Mouse (Mus musculus): ENCODE results near the gene Sv2c.
"Not testable (repeated sequence)": the region's sequence is repeated elsewhere in the genome, so short reads cannot be mapped to it uniquely, and the experiment has no call there.

Gene Sv2c

DNA sequence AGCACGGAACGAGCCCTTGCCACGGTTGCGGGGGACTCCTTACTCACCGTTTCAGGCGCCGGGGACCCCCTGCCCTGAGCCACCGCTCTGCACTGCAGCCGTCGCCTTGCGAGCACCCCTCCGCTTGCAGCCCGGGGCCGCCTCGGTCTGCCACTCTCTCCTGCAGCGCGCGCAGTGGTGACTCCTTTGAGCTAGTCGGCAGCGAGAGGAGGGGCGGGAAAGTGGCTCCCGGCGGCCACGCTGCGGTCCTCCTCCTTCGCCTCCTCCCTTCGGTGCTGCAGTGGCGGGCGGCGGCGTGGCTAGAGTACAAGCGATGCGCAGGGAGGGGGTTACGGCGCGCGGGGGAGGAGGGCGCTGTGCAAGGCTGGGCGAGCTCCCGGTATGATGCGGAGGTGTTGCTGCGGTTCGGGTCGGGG lies at the start of gene Sv2c:
TSS of gene Sv2c (minus strand) at position 177 of the 416 bp plus-strand sequence.
- DNase-seq = no peak

DNA sequence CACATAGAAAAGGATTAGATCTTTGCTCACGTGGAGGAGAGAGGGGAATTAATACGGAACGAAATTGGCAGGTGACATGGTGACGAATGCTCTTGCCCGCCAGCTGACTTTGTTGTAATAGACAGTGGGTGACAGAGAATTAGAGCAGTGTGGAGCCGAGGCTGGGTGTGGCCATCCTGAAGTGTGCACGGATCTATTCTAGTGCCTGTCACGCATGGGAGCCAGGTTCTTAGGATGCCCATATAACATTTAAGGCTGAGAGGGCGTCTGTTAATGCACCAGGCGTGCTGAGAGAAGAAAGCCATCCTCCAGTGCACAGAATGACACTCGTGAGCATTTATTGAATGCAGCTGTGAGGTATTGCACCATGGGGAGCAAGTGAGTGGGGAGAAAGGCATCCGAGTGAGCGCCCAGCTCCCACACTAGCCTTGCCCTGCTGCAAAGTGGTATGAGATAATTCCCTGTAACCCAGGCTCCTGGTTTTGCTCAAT lies 48.3 kb upstream of the Sv2c start:
- no peak for DNase-seq

DNA sequence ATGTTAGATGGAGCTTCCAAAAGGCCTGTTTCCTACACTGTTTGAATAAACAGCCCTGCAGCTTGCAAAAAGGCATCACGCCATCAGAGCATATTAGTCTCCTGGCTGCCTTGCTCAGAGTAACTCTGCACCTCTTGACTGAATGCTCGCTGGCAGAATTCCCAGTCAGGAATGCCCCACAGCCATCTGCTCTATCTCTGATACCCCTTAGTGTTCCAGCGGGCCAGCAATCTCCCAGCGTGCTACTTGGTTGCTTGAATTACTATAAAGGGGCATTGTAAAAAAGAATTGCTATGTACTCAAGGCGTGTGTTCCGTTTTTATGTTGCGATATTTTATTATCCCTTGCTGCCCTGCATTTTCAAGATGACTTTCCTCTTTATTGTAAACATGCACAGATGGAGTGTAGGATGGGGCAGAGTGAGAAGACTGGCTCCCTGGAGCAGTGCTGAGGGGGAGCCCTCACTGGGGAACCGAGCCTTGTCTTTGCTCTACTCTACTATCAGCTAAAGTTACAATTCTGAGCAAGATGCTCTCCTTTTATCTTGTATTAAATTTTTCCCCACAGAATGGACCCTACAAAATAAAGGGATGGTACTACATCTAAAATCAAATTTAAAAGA lies 43.3 kb upstream of the Sv2c start:
- no peak for DNase-seq

DNA sequence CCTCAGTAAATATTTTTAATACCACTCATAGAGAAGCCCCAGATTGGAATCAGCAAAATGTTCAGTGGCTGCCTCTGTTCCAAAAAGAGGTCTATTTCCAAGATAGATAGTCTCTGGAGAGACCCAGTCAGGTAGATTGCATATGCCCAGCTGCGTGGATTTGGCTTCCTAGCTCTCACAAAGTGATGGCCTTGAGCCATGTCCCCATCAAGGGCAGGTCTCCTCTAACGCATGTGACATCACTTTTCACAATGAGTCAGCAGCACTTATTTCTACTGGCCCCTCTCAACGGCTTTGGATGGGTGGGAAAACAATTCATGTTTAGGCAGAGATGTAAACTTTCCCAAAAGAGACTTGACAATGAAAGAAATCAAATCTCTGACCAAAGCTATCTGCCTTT lies 41.3 kb upstream of the Sv2c start:
- no peak for DNase-seq

DNA sequence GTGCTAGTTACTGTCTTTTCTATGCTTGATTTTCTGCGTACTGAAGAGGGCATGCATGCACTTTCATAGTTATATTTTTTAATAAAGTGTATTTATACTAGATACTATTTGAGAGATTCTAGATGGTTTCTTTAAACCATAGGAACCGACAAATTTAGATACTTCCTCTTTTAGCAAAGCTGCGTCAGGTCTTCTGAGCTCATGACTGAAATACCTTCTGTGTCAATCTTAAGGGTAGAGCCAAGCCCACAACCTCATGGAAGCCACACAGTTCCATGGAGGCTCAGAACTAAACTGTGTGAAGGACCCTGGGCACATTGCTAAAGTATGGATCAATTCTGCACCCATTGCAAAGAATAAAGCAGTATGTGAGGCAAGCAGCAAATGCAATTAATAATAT lies 39.9 kb upstream of the Sv2c start:
- no peak for DNase-seq

DNA sequence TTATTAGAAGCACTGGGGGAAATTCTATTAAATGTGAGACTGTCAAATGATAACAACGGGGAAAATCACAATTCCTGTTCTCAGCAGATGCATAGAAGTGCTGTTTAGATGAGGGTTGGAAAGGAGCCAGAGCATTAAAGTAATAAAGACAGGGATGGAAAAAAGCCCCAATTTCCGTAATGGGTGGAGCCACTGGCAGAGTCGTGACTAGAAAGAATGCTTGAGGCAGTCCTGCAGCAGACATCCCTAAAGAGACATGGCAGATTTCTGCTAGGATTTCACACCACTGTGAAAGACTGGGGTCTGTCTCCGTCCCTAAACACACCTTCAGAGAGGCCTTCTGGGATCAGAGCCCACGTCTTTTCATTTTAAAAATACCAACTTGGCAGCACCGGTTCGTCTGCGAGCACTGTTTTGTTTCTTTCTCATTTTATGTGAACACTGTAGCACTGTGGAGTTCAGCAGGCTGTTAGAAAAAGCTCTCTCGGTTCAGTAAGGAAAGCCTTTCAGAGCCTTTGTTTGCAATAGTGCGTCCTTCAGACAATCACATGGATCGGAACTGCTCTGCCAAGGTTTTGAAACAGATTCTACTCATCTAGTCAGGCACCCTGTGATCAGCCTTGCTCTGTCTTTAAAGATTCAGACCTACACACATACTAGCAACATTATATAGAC lies 36.8 kb upstream of the Sv2c start:
- DNase-seq = no peak

DNA sequence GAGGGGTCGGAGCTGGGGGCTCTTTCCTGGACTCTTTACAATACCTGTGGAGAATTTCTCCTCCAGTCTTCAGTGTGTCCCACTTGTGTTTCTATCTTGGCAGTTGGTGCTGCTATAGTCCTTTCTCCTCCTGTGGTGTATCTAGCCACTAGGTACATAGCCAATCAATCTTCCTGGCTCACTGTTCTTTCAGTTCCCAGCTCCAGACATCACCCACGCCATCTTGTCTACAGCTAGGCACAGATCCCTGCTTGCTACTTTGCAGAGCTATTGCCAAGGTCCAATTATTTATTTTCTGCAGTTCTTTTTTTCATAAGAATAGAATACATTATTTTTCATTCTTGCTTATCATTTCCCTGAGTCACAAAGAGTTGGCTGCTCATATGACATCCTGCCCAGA lies 34.2 kb upstream of the Sv2c start:
- no peak for DNase-seq

DNA sequence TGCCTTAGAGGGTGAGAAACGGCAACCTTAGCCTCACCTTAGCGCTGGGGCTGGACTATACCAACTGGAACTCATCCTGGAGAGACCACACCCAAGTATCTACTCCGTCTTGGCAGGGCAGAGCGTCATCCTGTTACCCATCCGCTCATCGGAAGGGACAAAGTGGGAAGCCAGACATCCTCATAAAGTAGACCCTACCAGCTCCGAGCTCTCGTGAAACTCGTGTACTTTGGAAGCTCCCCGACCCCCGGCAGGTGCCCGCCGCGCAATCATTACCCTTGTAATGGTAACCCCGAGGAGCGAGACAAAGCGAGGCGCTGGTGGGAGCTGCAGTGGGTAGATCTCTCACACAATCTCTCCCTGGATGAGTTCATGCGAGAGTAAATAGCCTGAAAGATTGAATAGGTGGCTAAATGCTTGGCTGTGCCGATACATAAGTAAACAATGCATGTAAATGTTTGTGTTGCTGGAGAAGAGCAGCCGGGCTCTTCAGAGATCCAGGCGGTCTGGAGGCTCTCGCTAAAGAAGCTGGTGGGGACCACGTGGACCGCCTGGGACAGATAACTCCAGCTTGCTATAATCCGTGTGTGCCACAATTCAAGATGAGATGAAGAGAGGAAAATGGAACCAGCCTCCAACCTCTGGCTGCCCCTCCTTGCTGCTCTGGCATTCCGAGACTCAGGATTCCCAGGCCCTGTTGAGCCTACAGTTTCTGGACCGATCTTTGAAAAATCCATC lies 1.2 kb upstream of the Sv2c start:
- DNase-seq = no peak

DNA sequence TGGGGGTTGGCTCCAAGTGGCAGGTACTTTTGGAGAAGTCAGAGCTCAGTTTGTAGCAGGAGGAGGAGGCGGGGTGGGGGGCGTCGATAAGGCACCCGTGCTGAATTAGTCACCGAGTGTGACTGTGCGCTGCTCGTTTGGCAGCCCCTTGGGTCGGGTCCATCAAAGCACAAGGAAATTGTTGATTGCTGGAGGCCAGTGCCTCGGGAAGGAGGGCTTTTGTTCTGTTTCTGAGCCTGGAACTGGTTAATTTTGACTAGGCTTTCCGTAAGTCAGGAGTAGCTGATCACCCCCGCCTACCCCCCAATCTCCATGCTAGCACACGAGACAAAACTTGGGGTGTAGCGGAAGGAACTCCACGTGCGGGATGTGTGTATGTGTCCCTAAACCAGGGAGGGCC lies 456 bp upstream of the Sv2c start:
- DNase-seq = no peak

DNA sequence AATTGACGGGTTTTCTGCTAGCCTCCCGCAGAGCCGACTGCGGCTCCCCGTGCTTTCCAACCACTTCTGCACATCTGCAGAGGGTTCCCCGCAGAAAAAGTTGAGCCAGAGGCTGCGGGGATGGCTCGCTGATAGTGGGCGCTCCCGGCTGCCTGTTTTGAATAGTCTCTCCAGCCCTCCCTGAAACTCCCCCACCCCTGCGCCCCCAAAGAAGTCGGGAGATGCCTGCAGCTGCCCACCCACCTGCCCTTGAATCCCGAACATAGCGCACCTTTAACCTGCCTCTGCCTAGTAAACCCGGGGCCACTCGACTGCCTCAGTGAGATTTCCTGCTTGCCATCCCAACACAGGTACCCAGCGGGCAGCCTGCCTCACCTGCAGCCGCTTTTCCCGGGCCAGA lies 466 bp downstream of the Sv2c start:
- DNase-seq = no peak

DNA sequence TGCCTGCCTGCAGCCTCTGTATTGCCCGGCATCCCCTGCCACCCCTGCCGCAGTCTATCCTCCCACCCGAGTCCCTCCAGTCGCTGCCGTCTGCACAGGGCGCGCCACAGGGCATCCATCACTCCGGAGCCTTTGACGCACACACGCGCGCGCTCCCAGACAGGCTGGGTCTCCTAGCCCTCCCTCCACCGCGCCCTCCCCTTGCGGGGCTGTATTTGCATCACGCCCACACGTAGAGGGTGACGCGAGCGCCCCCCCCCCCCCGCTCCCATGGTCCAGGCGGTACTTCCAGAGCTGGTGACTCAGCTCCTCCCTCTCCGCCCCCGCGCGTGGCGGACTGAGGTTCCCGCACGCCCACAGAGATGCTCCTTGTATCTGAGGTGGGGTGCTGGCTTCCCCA lies 1.3 kb downstream of the Sv2c start:
- DNase-seq = no peak

DNA sequence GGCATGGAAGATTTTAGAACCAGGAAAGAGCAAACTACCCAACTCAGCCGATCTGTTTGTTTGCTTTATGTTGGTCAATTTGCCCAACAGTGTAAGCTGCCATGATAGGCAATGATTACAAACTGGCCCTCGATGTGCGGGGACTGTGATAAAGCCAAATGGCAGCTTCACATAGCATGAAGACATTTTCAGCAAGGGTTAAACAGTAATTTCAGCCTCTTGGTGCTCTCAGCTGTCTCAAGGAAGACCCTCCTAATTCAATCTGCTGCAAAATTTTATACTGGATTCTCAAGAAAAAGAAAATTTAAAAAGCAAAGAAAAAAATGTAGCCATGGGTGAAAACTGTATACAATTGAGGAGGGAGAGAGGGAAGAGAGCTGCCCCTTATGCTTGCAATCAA lies 3.3 kb downstream of the Sv2c start:
- no peak for DNase-seq

DNA sequence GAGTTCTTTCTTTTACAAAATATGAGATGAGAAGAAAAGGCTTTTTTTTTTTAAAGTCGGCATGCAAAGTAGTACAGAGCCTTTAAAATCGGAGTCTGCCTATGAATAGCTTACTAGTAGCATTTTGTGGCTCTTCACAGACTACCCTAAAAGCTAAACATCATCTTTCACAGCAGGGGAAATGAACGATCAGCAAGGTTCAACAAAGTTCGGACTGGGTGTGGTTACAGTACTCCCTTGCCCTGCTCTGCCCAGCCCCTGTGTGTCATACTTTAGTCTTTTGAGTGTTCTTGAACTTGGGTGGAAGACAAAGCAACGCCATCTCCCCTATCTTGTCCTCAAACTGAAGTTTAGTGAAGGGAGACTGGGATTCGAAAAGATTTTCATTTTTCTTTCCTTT lies 5.7 kb downstream of the Sv2c start:
- DNase-seq = no peak

DNA sequence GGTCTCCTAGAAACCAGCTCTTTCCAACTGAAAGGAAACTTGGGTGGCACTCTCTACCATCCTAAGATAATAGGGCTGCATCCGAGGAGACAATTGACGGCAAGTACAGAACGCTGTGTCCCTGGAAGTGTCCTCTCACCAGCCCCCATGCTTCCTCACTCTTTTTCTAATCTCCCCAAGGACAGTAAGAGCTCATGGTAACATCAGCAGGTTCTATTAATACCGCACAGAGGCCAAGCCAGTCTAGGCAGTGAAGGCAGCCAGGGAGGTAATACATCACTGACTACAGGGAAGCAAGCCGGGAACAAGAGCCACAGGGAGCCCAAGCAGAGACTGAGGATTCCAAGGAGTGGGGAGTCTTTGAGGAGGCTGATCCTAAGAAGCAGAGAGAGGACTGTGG lies 7.4 kb downstream of the Sv2c start:
- no peak for DNase-seq

DNA sequence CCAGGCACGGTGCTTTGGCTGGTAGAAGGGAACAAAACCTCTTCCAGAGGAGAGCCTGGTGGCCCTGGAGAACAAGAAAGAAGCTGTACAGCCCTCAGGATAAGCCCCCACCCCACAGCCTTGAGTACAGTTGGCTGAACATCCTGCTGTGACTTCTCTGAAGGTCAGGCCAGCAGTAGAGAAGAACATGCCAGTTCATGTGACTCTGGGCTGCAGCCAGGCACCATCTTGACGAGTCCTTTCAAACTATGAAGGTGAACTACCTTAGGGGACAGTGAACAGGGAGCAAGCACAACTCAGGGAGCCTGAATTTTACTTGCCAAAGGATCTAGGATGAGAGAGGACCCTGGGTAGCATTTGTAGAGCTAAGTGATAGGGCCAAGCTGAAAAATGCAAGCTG lies 19.7 kb downstream of the Sv2c start:
- DNase-seq = no peak

DNA sequence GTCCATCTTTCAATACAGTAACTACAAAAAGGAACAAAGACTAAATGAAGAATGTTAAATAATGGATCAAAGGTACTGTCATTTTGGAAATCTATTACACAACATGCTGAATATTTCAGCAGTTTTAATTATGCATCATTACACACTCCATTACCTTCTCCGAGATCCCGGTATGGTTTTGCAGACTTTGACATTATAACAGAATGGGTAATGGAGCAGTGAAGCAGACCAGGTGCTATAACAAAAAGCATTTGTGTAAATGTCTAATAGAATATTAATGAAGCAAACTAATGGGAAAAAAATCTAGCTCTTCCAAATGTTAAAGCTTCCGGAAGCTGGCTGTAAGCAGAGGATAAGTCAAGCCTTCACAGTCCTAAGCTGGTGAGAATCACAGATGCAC lies 21.6 kb downstream of the Sv2c start:
- no peak for DNase-seq

DNA sequence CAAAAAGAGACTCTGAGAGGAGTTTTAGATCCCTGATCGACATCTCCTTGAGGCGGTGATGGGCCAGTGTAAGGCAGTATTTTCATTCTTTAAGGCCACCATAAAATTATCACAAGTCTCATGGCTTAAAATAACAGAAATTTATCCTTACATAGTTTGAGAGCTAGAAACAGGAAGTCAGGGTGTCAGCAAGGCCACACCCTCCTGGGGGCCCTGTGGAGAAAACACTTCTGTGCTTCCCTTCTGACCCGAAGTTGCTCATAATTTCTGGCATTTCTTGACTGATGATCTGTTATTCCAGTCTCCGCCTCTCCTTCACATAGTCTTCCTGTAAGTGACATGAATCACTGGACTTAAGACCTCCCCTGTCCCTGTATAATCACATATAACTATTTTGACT lies 26.0 kb downstream of the Sv2c start:
- no peak for DNase-seq

DNA sequence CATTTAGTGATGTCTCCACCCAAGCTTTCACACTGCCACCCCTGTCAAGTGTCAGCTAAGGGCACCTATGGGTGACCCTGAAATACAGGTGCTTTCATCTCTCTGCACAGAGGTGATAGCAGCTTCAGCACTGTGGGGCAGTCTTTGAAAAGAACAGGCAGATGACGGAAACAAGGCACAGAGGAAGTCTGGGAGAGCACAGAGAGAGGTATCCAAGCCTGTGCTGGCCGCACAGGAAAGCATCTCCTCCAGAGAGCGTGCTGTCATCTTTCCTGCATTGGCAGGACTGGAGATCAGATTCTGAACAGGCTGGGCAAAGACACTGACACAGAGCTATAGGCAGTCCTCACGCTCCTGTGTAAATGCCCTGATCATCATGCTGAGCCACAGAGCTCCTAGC lies 41.4 kb downstream of the Sv2c start:
- no peak for DNase-seq

DNA sequence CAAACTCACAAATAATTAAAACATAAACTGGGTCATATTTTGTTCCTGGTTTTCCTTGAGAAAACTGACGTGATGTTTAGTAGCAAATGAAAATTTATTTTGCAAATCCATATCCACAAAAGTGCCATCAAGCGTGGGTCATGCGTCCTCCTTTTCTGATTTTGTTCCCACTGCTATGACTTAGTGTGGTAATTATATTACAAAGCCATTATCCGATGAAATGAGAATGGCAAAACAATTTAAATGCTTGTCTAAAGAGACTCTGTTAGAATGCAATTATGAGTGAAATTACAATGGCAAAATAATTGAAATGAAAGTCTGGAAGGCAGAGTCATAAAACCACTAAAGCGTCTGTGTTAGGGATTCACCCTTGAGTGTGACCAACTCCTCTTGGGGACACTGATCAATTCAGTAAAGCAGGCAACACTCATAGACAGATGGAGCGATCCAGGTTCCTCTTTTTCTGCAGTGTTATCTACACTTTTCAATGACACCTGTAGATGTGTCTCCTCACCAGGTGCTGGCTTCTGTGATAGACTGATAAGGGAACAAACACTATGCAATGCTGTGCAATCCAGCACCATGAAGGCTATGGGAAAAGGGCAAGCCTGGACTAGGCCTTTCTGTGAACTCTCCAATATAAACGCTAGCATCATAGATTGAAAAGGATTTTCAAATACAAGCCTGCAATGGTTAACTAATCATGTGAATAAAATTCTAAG lies 46.6 kb downstream of the Sv2c start:
- no peak for DNase-seq

DNA sequence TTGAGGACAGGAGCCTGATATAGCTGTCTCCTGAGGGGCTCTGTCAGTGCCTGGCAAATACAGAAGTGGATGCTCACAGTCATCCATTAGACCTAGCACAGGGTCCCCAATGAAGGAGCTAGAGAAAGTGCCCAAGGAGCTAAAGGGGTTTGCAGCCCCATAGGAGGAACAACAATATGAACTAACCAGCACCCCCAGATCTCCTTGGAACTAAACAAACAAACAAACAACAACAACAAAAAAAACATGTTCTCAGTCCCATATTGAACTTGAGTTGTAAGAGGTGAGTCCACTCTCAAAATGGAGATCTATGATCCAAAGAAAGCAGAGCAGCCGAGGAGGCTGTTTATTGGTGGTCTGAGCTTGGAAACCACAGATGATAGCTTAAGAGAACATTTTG lies 50.6 kb downstream of the Sv2c start, which contains the start of gene Gm17190:
TSS of gene Gm17190 (plus strand) at position 301 of the 400 bp plus-strand sequence.
- DNase-seq = not testable (repeated sequence)

DNA sequence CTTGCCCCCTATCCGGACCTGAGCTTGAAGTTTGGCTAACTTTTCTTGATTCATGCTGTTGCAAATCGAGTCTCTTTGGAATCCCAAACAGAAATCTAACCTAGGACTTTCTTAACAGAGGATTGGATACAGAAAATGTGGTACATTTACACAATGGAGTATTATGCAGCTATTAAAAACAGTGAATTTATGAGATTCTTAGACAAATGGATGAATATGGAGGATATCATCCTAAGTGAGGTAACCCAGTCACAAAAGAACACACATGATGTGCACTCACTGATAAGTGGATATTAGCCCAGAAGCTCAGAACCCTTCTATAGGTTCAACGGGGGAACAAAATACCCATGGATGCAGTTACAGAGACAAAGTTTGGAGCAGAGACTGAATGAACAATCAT lies 51.1 kb downstream of the Sv2c start, which contains the start of gene Gm20075:
TSS of gene Gm20075 (minus strand) at position 101 of the 400 bp plus-strand sequence.
- DNase-seq = not testable (repeated sequence)

DNA sequence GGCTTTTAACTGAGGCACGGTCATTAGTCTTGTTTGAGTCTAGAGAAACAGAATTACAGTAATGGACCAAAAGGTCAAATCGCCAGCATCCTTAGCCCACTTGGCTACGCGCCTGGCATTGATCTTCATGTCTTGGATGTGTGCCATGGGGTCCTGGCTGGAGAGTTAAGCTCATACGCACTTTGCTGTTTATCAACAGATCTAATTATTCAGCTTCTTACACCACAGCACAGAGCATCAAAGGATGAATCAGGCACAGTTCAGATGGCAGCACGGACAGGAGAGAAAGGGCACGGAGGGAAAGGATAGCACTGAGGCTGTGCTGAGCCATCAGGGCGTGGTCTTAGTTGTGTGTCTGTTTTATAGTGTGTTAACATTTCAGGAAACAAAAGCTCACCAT lies 58.8 kb downstream of the Sv2c start:
- DNase-seq = no peak

DNA sequence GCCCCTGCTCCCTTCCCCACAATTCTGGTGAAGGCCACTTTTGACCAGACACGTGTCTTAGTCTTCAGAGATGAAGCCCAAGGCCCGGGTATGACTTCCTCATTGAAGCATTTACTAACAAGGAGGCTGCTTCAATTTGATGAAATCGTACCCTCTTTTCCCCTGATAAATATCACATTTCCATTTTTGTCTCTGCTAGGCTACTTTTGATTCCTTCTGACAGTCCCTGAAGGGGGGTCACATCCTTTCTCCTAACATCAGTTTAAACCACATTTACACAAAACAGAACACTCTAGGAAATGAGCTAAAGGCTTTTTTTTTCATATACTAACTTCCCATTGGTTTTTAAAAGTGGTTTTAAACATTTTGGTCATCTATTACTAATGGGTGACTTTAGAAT lies 79.6 kb downstream of the Sv2c start:
- no peak for DNase-seq

All from kidney, adult 11 months (tissue).